Mouse (Mus musculus) testis, adult 2 months (tissue): Measurements from ENCODE around the gene Laptm4a. TPM values are rescaled to one million over a fixed set of nuclear protein-coding genes. Genes with fewer than 3 reads are reported as not detected.
"Not testable (repeated sequence)": the region's sequence is repeated elsewhere in the genome, so short reads cannot be mapped to it uniquely, and the experiment has no call there.

ENCODE experiments used
- H3K27ac ChIP-seq: fragments of 200-500 bp; 2 replicates; pipeline ENCODE4 v1.5.1; 2012; ENCODE audit warnings: low read depth, low read length; ENCODE audit not compliant: control insufficient read depth, insufficient read depth
- H3K27me3 ChIP-seq: fragments of 200-500 bp; 2 replicates; pipeline ENCODE4 v1.6.1; 2012; ENCODE audit warnings: mild to moderate bottlenecking, low read length, moderate library complexity; ENCODE audit not compliant: control insufficient read depth, insufficient read depth
- H3K36me3 ChIP-seq: fragments of 200-500 bp; 2 replicates; pipeline ENCODE4 v1.6.1; 2012; ENCODE audit warnings: mild to moderate bottlenecking, low read length; ENCODE audit not compliant: control insufficient read depth, insufficient read depth
- H3K4me1 ChIP-seq: fragments of 200-500 bp; 2 replicates; pipeline ENCODE4 v1.6.1; 2012; ENCODE audit warnings: low read length; ENCODE audit not compliant: control insufficient read depth, insufficient read depth
- H3K4me3 ChIP-seq: fragments of 200-500 bp; 2 replicates; pipeline ENCODE4 v1.5.1; 2012; ENCODE audit warnings: low read depth, mild to moderate bottlenecking, low read length, moderate library complexity, mixed read lengths; ENCODE audit not compliant: control insufficient read depth
- CTCF ChIP-seq: fragments of 200-500 bp; IDR thresholded peaks from 2 replicates; pipeline ENCODE4 v1.5.1; 2012; ENCODE audit warnings: low read depth, mild to moderate bottlenecking, inconsistent platforms, low read length, moderate library complexity; ENCODE audit not compliant: control insufficient read depth, insufficient read depth, insufficient replicate concordance
- POLR2A ChIP-seq: fragments of 200-500 bp; IDR thresholded peaks from 2 replicates; pipeline ENCODE4 v1.6.1; 2012; ENCODE audit warnings: low read depth, mild to moderate bottlenecking, inconsistent platforms, low read length, moderate library complexity; ENCODE audit not compliant: control insufficient read depth
- polyA plus RNA-seq: library from polyadenylated mRNA; depleted of rRNA; stranded (reverse); fragments of >200 nt; gene quantifications from 2 replicates; pipeline ENCODE4 v1.2.3, GENCODE M21; 2012

Gene Laptm4a
- polyA plus RNA-seq, 1 experiment: 383 TPM

- Histone ChIP-seq H3K27ac (no peak overlapping the region), H3K36me3 (no peaks in the 10 kb centered on the region; the same call in 1 of the 2 replicates)
Observed at GRCm38 (mm10) chr12:8927652-8928051, 6.2 kb downstream of the Laptm4a start.

DNA sequence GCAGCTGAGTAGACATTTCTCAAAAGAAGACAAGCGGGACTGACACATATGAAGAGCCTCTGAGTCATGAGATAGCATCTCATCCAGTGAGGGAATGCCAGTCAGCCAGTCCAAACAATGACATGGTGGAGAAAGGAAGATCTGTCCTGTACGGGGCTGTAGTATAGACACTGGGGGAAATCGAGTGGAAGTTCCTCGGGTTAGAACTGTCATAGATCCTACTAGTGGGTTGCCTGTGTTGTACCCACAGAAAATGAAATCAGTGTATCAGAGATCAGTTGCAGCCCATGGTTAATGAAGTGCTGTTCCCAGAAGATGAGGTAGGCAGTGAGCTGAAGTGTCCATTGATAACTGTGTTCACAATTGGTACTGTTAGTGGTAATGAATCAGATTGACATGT lies 7.3 kb downstream of the Laptm4a start:
- TF ChIP-seq POLR2A (no peak), CTCF (no peak)
- H3K27me3 ChIP-seq: no peaks in the 10 kb centered on the region
- H3K4me1 ChIP-seq: no peaks in the 10 kb centered on the region
- H3K36me3 ChIP-seq: no peaks in the 10 kb centered on the region; the same call in 1 of the 2 replicates
- H3K4me3 ChIP-seq: no peak overlapping the region
- H3K27ac ChIP-seq: no peak overlapping the region

More at GRCm38 (mm10) chr12:8927652-8928051, 6.2 kb downstream of the Laptm4a start:
- no peak for TF ChIP-seq POLR2A
- TF ChIP-seq CTCF: no peak
- no peak overlapping the region for H3K4me3 ChIP-seq
- H3K4me1 ChIP-seq: peaks cover 2% of the 10 kb centered on the region; the same call in 1 of the 2 replicates
- H3K27me3 ChIP-seq: no peaks in the 10 kb centered on the region

GRCm38 (mm10) chr12:8931083-8931482 lies 9.6 kb downstream of the Laptm4a start:
- Histone ChIP-seq H3K36me3 (peaks cover 5% of the 10 kb centered on the region), H3K4me1 (no peaks in the 10 kb centered on the region), H3K4me3 (no peak overlapping the region), H3K27me3 (no peaks in the 10 kb centered on the region), H3K27ac (no peak overlapping the region)
- TF ChIP-seq POLR2A: no peak
- TF ChIP-seq CTCF: no peak

GRCm38 (mm10) chr12:8935349-8935748 lies 13.9 kb downstream of the Laptm4a start:
- no peaks in the 10 kb centered on the region for H3K4me1 ChIP-seq
- no peak overlapping the region for H3K4me3 ChIP-seq
- peaks cover 5% of the 10 kb centered on the region; the same call in 1 of the 2 replicates for H3K36me3 ChIP-seq
- TF ChIP-seq POLR2A: no peak
- no peak for TF ChIP-seq CTCF
- no peaks in the 10 kb centered on the region for H3K27me3 ChIP-seq
- no peak overlapping the region for H3K27ac ChIP-seq

DNA sequence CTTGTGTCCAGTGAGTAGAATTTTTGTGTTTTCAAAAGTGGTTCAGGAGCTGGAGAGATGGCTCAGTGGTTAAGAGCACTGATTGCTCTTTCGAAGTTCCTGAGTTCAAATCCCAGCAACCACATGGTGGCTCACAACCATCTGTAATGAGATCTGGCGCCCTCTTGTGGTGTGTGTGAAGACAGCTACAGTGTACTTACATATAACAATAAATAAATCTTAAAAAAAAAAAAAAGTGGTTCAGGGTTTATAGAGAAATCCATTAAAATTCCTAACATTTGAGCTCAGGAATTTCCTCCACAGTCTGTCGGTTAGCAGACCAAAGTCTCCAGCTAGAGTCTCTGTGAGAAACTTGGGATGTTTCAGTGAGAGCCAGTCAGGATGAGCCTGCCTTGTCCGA lies 14.7 kb downstream of the Laptm4a start:
- H3K27ac ChIP-seq, H3K36me3 ChIP-seq, H3K4me1 ChIP-seq: not testable (repeated sequence)

GRCm38 (mm10) chr12:8939490-8939889 lies 18.0 kb downstream of the Laptm4a start:
- peaks cover 5% of the 10 kb centered on the region; the same call in 1 of the 2 replicates for H3K36me3 ChIP-seq
- no peak overlapping the region for H3K27ac ChIP-seq
- no peak overlapping the region for H3K4me3 ChIP-seq
- H3K4me1 ChIP-seq: no peaks in the 10 kb centered on the region
- no peak for TF ChIP-seq POLR2A
- TF ChIP-seq CTCF: no peak
- H3K27me3 ChIP-seq: no peaks in the 10 kb centered on the region

More for the DNA sequence above, 14.7 kb downstream of the Laptm4a start:
- H3K4me3 ChIP-seq, H3K27me3 ChIP-seq: not testable (repeated sequence)

DNA sequence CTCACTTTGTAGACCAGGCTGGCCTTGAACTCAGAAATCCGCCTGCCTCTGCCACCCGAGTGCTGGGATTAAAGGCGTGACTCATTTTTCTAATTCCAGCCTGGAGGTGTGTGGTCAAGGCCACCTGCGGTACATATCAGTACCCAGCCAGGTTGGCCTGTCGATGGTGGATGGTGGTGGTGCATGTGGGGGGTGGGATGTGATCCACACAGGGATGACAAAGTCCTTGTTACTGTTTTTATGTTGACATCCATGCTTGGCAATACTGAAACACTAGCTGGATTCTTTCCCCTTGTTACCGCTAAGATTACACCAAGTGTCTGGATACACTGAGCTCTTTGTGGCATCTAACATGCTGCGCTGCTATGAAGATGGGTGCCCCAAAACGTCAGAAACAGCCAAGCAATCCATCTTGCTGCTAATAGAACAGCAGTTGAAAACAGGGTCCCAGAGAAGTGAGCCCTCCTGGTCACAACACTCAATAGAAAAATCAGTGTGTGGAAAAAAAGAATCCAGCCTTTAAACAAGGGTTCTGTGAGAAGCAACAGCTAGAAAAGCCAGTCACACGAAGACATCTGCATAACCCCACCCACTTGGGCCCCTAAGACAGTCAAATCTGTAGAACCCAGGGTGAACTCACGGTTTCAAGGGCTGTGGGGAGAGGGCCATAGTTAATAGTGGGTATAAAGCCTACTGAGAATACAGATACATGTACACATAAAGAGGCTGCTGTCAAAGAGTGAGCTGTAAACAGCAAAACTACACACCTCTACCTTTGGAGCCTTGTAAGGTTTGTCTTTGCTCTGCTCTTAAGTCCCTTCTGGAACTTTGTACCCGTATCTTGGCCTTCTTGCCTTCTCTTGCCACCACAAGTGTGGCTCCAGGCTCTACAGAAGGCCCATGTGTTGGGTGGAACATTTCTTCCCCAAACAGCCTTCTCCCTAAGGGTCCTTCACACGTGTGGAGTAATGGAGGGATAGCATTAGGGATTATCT lies 18.8 kb downstream of the Laptm4a start:
- Histone ChIP-seq H3K27me3 (no peaks in the 10 kb centered on the region), H3K4me1 (no peaks in the 10 kb centered on the region), H3K27ac (no peak overlapping the region), H3K4me3 (no peak overlapping the region), H3K36me3 (peaks cover 3% of the 10 kb centered on the region; the same call in 1 of the 2 replicates)
- TF ChIP-seq POLR2A (no peak), CTCF (no peak)
